Mouse (Mus musculus) MEL (cell line): ENCODE measurements around the gene Phf20. TPM values are rescaled to one million over a fixed set of nuclear protein-coding genes. Genes with fewer than 3 reads are reported as not detected.

ENCODE experiments used
- DNase-seq: peaks from one replicate; pipeline ENCODE4 v3.0.0; 2011; ENCODE audit warnings: low read depth, low spot score
- H3K27ac ChIP-seq: 2 replicates; pipeline ENCODE4 v1.5.1; 2012; ENCODE audit warnings: low read depth, mild to moderate bottlenecking, control low read depth, low read length, moderate library complexity; ENCODE audit not compliant: control insufficient read depth
- H3K27me3 ChIP-seq, 2 experiments: fragments of 150-350 bp in 1 of 2; sonication (generic) in 1 of 2; 2 replicates each; pipeline ENCODE4 v1.6.1; 2012; ENCODE audit warnings: low read length in 2 of 2, mild to moderate bottlenecking in 2 of 2, improper control_type of control experiment in 1 of 2, moderate library complexity in 1 of 2; ENCODE audit not compliant: insufficient read depth in 2 of 2, control insufficient read depth in 1 of 2
- H3K36me3 ChIP-seq, 2 experiments: 2 replicates each; pipeline ENCODE4 v1.6.1; 2012 to 2014; ENCODE audit warnings: low read length in 2 of 2, improper control_type of control experiment in 1 of 2, inconsistent platforms in 1 of 2, mild to moderate bottlenecking in 1 of 2; ENCODE audit not compliant: insufficient read depth in 2 of 2, control insufficient read depth in 1 of 2
- H3K4me1 ChIP-seq, 2 experiments: fragments of 150-350 bp in 1 of 2; sonication (generic) in 1 of 2; 2 replicates each; pipeline ENCODE4 v1.6.1; 2012; ENCODE audit warnings: low read length in 2 of 2, improper control_type of control experiment in 1 of 2, mild to moderate bottlenecking in 1 of 2; ENCODE audit not compliant: insufficient read depth in 2 of 2, control insufficient read depth in 1 of 2
- H3K4me3 ChIP-seq, 2 experiments: fragments of 150-350 bp in 1 of 2; sonication (generic) in 1 of 2; 2 replicates each; pipeline ENCODE4 v1.5.1; 2012; ENCODE audit warnings: low read depth in 2 of 2, low read length in 2 of 2, mild to moderate bottlenecking in 2 of 2, moderate library complexity in 2 of 2, control low read depth in 1 of 2, improper control_type of control experiment in 1 of 2; ENCODE audit not compliant: control insufficient read depth in 1 of 2, insufficient read depth in 1 of 2
- H3K79me2 ChIP-seq: 2 replicates; pipeline ENCODE4 v1.6.1; 2012; ENCODE audit warnings: mild to moderate bottlenecking, low read length, moderate library complexity; ENCODE audit not compliant: control insufficient read depth, poor library complexity, insufficient read depth
- H3K9ac ChIP-seq: 2 replicates; pipeline ENCODE4 v1.6.1; 2012; ENCODE audit warnings: low read depth, mild to moderate bottlenecking, control low read depth, low read length, moderate library complexity; ENCODE audit not compliant: control insufficient read depth, poor library complexity, severe bottlenecking
- H3K9me3 ChIP-seq: fragments of 150-350 bp; sonication (generic); replicated peaks from 2 replicates; pipeline ENCODE4 v1.6.1; 2012; ENCODE audit warnings: mild to moderate bottlenecking, low read length, improper control_type of control experiment, moderate library complexity; ENCODE audit not compliant: insufficient read depth
- BHLHE40 ChIP-seq: IDR thresholded peaks from 2 replicates; pipeline ENCODE4 v1.6.1; 2012; ENCODE audit warnings: low read depth, mild to moderate bottlenecking, inconsistent platforms, low read length, improper control_type of control experiment, borderline replicate concordance
- CHD1 ChIP-seq: IDR thresholded peaks from 2 replicates; pipeline ENCODE4 v1.6.1; 2012; ENCODE audit warnings: low read depth, mild to moderate bottlenecking, inconsistent platforms, low read length, improper control_type of control experiment
- CHD2 ChIP-seq: IDR thresholded peaks from 2 replicates; pipeline ENCODE4 v1.6.1; 2011; ENCODE audit warnings: low read length, improper control_type of control experiment
- JUND ChIP-seq: IDR thresholded peaks from 2 replicates; pipeline ENCODE4 v1.6.1; 2011; ENCODE audit warnings: low read depth, mild to moderate bottlenecking, improper control_type of control experiment, low read length
- KAT2A ChIP-seq: conservative IDR thresholded peaks from 2 replicates; pipeline ENCODE4 v1.6.1; 2012; ENCODE audit warnings: low read depth, low read length, improper control_type of control experiment, inconsistent platforms
- MAFK ChIP-seq: IDR thresholded peaks from 2 replicates; pipeline ENCODE4 v1.6.1; 2011; ENCODE audit warnings: low read depth, mild to moderate bottlenecking, low read length, improper control_type of control experiment, borderline replicate concordance
- MAZ ChIP-seq: IDR thresholded peaks from 2 replicates; pipeline ENCODE4 v1.6.1; 2012; ENCODE audit warnings: low read depth, mild to moderate bottlenecking, inconsistent platforms, low read length, improper control_type of control experiment
- MXI1 ChIP-seq: IDR thresholded peaks from 2 replicates; pipeline ENCODE4 v1.6.1; 2011; ENCODE audit warnings: mild to moderate bottlenecking, low read depth, low read length, improper control_type of control experiment
- MYC ChIP-seq: IDR thresholded peaks from 2 replicates; pipeline ENCODE4 v1.6.1; 2011; ENCODE audit warnings: low read depth, mild to moderate bottlenecking, low read length, improper control_type of control experiment, moderate library complexity
- POLR2AphosphoS2 ChIP-seq: IDR thresholded peaks from 2 replicates; pipeline ENCODE4 v1.6.1; 2011; ENCODE audit warnings: low read length, improper control_type of control experiment
- RAD21 ChIP-seq: IDR thresholded peaks from 2 replicates; pipeline ENCODE4 v1.6.1; 2011; ENCODE audit warnings: mild to moderate bottlenecking, low read depth, low read length, improper control_type of control experiment
- SIN3A ChIP-seq: IDR thresholded peaks from 2 replicates; pipeline ENCODE4 v1.6.1; 2012; ENCODE audit warnings: low read length, improper control_type of control experiment, inconsistent platforms
- SMC3 ChIP-seq: IDR thresholded peaks from 2 replicates; pipeline ENCODE4 v1.6.1; 2011; ENCODE audit warnings: low read depth, low read length, improper control_type of control experiment
- TAL1 ChIP-seq: IDR thresholded peaks from 2 replicates; pipeline ENCODE4 v1.6.1; 2012; ENCODE audit warnings: mild to moderate bottlenecking, inconsistent platforms, low read length, moderate library complexity, mixed read lengths
- UBTF ChIP-seq: IDR thresholded peaks from 2 replicates; pipeline ENCODE4 v1.6.1; 2012; ENCODE audit warnings: low read depth, mild to moderate bottlenecking, inconsistent platforms, low read length, improper control_type of control experiment, moderate library complexity, borderline replicate concordance; ENCODE audit not compliant: insufficient read depth
- USF1 ChIP-seq: IDR thresholded peaks from 2 replicates; pipeline ENCODE4 v1.6.1; 2014; ENCODE audit warnings: low read depth, mild to moderate bottlenecking, inconsistent platforms, low read length, improper control_type of control experiment, moderate library complexity
- polyA plus RNA-seq, 2 experiments: library from polyadenylated mRNA; stranded (reverse) in 1 of 2; unstranded in 1 of 2; fragments of >175 nt in 1 of 2; fragments of >200 nt in 1 of 2; gene quantifications; 2 replicates each; pipeline versions ENCODE4 v1.2.1 to v1.2.4; 2012; ENCODE audit warnings: low replicate concordance in 2 of 2, low read depth in 1 of 2; ENCODE audit not compliant: insufficient read length in 2 of 2, insufficient read depth in 1 of 2, missing spikeins in 1 of 2
- total RNA-seq: library from RNA; depleted of rRNA; stranded (reverse); fragments of 300-350 nt; gene quantifications from 2 replicates; pipeline ENCODE4 v1.2.3, GENCODE M21; 2012

Gene Phf20
- total and polyA plus RNA-seq, 3 experiments = 11.7 to 16.9 TPM; not detected in 1

GRCm38 (mm10) chr2:156251291-156251690, 55.0 kb downstream of the Phf20 start:
- Histone ChIP-seq H3K36me3 (peaks cover 0 to 11% of the 10 kb centered on the region in 2 experiments; a peak in 2 of 4 replicates), H3K4me1 (no peaks in the 10 kb centered on the region), H3K9me3 (no peaks in the 10 kb centered on the region), H3K79me2 (no peaks in the 10 kb centered on the region), H3K4me3 (no peak overlapping the region), H3K27me3 (no peaks in the 10 kb centered on the region), H3K27ac (no peak overlapping the region), H3K9ac (no peak overlapping the region)
- DNase-seq = no peak
- TF ChIP-seq SIN3A (no peak), POLR2AphosphoS2 (no peak), BHLHE40 (no peak), RAD21 (no peak), MAFK (no peak), KAT2A (no peak), MYC (no peak), MXI1 (no peak), CHD2 (no peak), MAZ (no peak), JUND (no peak), CHD1 (no peak), USF1 (no peak), UBTF (no peak), TAL1 (no peak), SMC3 (no peak)

DNA sequence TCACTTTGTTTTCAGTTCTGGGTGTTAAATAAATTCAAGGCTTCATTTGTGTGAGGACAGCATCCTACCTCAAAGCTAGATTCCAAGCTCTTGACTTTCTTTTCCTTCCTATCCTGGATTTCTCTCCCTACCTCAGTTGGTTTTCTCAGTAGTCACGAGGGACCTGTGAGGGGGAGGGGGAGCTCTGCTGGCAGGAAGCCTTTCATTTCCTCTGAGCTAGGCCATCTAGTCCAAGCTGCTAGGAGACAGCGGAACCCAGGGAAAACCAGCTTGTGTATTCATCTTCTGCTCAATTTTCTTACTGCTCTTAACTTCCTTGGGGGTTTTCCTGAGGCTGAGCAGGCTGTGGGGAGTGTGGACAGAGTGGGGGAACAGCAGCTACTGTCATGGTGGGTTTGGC, 60.8 kb downstream of the Phf20 start:
- no peaks in the 10 kb centered on the region for H3K27me3 ChIP-seq
- DNase-seq = no peak
- H3K79me2 ChIP-seq = no peaks in the 10 kb centered on the region
- TF ChIP-seq SMC3 (no peak), POLR2AphosphoS2 (no peak), MYC (no peak), CHD1 (no peak)
- no peak overlapping the region for H3K4me3 ChIP-seq
- no peak overlapping the region for H3K27ac ChIP-seq
- no peak overlapping the region for H3K9ac ChIP-seq
- H3K4me1 ChIP-seq = no peaks in the 10 kb centered on the region
- H3K36me3 ChIP-seq = peaks cover 0 to 5% of the 10 kb centered on the region in 2 experiments; a peak in 2 of 4 replicates
- no peaks in the 10 kb centered on the region for H3K9me3 ChIP-seq
